Mouse (Mus musculus) G1E (cell line): ENCODE measurements around the gene Smap1. TPM values are rescaled to one million over a fixed set of nuclear protein-coding genes. Genes with fewer than 3 reads are reported as not detected.

Experiments
- ATAC-seq: 2 replicates; pipeline ENCODE4 v1.8.0; 2016; ENCODE audit warnings: mild to moderate bottlenecking; ENCODE audit not compliant: insufficient number of reproducible peaks, poor library complexity, low FRiP score, severe bottlenecking; ENCODE audit errors: extremely low read depth
- DNase-seq: peaks from one replicate; pipeline ENCODE4 v3.0.0; 2012; ENCODE audit warnings: low spot score
- H3K27me3 ChIP-seq: 2 replicates; pipeline ENCODE4 v1.6.1; 2012; ENCODE audit warnings: mild to moderate bottlenecking, low read length, inconsistent platforms; ENCODE audit not compliant: insufficient read depth
- H3K36me3 ChIP-seq: replicated peaks from 2 replicates; pipeline ENCODE3; 2012; ENCODE audit warnings: mild to moderate bottlenecking, inconsistent platforms
- H3K4me1 ChIP-seq: 2 replicates; pipeline ENCODE4 v1.6.1; 2012; ENCODE audit warnings: low read depth, low read length, inconsistent platforms, mixed read lengths; ENCODE audit not compliant: insufficient read depth
- H3K4me3 ChIP-seq: 2 replicates; pipeline ENCODE4 v1.5.1; 2012; ENCODE audit warnings: low read depth, mild to moderate bottlenecking, inconsistent platforms, low read length, moderate library complexity, mixed read lengths
- H3K9me3 ChIP-seq: replicated peaks from 2 replicates; pipeline ENCODE4 v1.6.1; 2012; ENCODE audit warnings: inconsistent platforms
- CTCF ChIP-seq: IDR thresholded peaks from 2 replicates; pipeline ENCODE4 v1.5.1; 2012; ENCODE audit warnings: low read depth, low read length, inconsistent platforms, mixed read lengths
- GATA1 ChIP-seq: IDR thresholded peaks from 2 replicates; pipeline ENCODE4 v1.6.1; 2012; ENCODE audit warnings: borderline replicate concordance, low read length, inconsistent platforms, mixed read lengths
- GATA2 ChIP-seq: IDR thresholded peaks from 2 replicates; pipeline ENCODE4 v1.6.1; 2012; ENCODE audit warnings: low read depth, low read length, inconsistent platforms, borderline replicate concordance
- POLR2AphosphoS5 ChIP-seq: IDR thresholded peaks from 2 replicates; pipeline ENCODE4 v1.6.1; 2012; ENCODE audit warnings: low read depth, low read length, inconsistent platforms; ENCODE audit not compliant: insufficient replicate concordance
- TAL1 ChIP-seq: conservative IDR thresholded peaks from 2 replicates; pipeline ENCODE4 v1.6.1; 2012; ENCODE audit warnings: low read depth, low read length, inconsistent platforms, mixed read lengths
- polyA plus RNA-seq: library from polyadenylated mRNA; stranded (reverse); fragments of >175 nt; gene quantifications from 2 replicates; pipeline ENCODE4 v1.2.3, GENCODE M21; 2012
- total RNA-seq, 2 experiments: library from RNA; stranded (forward) in 1 of 2; stranded (reverse) in 1 of 2; fragments of 200-1000 nt in 1 of 2; fragments of >200 nt in 1 of 2; fragmentation: Nextera tagmentation in 1 of 2; gene quantifications; 2 replicates each; pipeline ENCODE4 v1.2.3; 2014 to 2017

Gene Smap1
- total and polyA plus RNA-seq, 3 experiments = 34.7 to 382 (median 98.0) TPM

GRCm38 (mm10) chr1:23872194-23872593, 49.9 kb downstream of the Smap1 start:
- TF ChIP-seq TAL1 (no peak), POLR2AphosphoS5 (no peak), GATA2 (no peak), GATA1 (no peak), CTCF (no peak)
- H3K27me3 ChIP-seq = no peaks in the 10 kb centered on the region
- ATAC-seq = no peak
- H3K36me3 ChIP-seq = peaks cover 64% of the 10 kb centered on the region
- DNase-seq = no peak
- peaks cover 6% of the 10 kb centered on the region for H3K4me1 ChIP-seq
- H3K9me3 ChIP-seq = no peaks in the 10 kb centered on the region
- no peak overlapping the region for H3K4me3 ChIP-seq

GRCm38 (mm10) chr1:23867350-23867862, 54.7 kb downstream of the Smap1 start:
- ATAC-seq (no peak; the same call in 1 of the 2 replicates), DNase-seq (no peak)

DNA sequence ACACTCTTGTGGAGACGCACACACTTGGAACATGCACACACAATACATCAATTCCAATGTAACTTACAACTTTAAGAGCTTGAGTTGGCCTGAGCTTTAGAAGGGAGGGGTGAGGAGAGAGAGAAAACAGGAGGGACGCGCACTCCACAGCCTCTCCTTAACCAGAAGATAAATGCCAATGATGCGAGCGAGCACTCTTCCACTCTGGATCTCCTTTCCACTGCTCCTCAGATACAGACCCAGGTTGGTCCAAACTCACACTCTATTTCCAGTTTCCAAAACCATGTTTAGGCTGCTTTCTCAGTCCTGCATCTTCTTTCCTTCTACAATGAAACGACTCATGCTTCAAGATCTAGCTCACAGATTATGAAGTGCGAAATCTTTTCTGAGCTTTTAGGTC, 56.6 kb downstream of the Smap1 start:
- peaks cover 5% of the 10 kb centered on the region for H3K4me1 ChIP-seq
- ATAC-seq (no peak), DNase-seq (no peak)
- TF ChIP-seq CTCF = no peak
- no peak for TF ChIP-seq TAL1
- no peak for TF ChIP-seq GATA2
- no peak for TF ChIP-seq POLR2AphosphoS5
- no peak for TF ChIP-seq GATA1
- H3K9me3 ChIP-seq = no peaks in the 10 kb centered on the region
- peaks cover 40% of the 10 kb centered on the region for H3K36me3 ChIP-seq
- no peak overlapping the region for H3K4me3 ChIP-seq
- no peaks in the 10 kb centered on the region for H3K27me3 ChIP-seq

More at GRCm38 (mm10) chr1:23867350-23867862, 54.7 kb downstream of the Smap1 start:
- H3K4me3 ChIP-seq = no peak overlapping the region
- H3K27me3 ChIP-seq = no peaks in the 10 kb centered on the region
- peaks cover 5% of the 10 kb centered on the region for H3K4me1 ChIP-seq
- TF ChIP-seq GATA1 (no peak), GATA2 (no peak), CTCF (no peak), POLR2AphosphoS5 (no peak), TAL1 (no peak)
- H3K9me3 ChIP-seq = no peaks in the 10 kb centered on the region
- H3K36me3 ChIP-seq = peaks cover 51% of the 10 kb centered on the region

- ATAC-seq = no peak
- peaks cover 57% of the 10 kb centered on the region for H3K36me3 ChIP-seq
Observed at GRCm38 (mm10) chr1:23860944-23861343, 61.2 kb downstream of the Smap1 start.

DNA sequence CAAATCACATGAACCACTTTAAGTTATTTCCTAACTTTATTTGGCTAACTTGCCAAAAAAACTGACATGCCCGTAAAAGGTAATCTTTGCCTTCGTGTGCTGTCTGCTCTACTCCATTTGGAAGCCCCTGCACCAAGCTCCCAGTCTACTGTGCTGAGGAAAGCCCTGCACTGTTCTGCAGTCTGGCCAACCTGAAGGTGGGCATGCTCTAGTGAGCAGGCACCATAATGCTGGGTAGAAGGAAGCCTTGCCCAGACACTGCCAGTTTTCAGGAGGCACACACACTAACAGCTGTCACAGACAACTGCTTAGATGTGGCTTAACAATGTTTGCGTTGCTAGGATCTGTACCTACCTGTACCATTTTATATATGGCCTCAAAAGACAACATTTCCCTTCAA, 66.5 kb downstream of the Smap1 start:
- TF ChIP-seq GATA2 (no peak), GATA1 (no peak), POLR2AphosphoS5 (no peak), TAL1 (no peak), CTCF (no peak)
- H3K27me3 ChIP-seq = no peaks in the 10 kb centered on the region
- no peaks in the 10 kb centered on the region for H3K4me1 ChIP-seq
- H3K4me3 ChIP-seq = no peak overlapping the region
- H3K36me3 ChIP-seq = peaks cover 80% of the 10 kb centered on the region
- ATAC-seq = no peak
- no peaks in the 10 kb centered on the region for H3K9me3 ChIP-seq
- DNase-seq = no peak

More at GRCm38 (mm10) chr1:23860944-23861343, 61.2 kb downstream of the Smap1 start:
- Histone ChIP-seq H3K4me3 (no peak overlapping the region), H3K9me3 (no peaks in the 10 kb centered on the region), H3K27me3 (no peaks in the 10 kb centered on the region), H3K4me1 (no peaks in the 10 kb centered on the region)
- TF ChIP-seq CTCF = no peak
- TF ChIP-seq GATA1 = no peak
- TF ChIP-seq TAL1 = no peak
- TF ChIP-seq GATA2 = no peak
- TF ChIP-seq POLR2AphosphoS5 = no peak
- DNase-seq = no peak

DNA sequence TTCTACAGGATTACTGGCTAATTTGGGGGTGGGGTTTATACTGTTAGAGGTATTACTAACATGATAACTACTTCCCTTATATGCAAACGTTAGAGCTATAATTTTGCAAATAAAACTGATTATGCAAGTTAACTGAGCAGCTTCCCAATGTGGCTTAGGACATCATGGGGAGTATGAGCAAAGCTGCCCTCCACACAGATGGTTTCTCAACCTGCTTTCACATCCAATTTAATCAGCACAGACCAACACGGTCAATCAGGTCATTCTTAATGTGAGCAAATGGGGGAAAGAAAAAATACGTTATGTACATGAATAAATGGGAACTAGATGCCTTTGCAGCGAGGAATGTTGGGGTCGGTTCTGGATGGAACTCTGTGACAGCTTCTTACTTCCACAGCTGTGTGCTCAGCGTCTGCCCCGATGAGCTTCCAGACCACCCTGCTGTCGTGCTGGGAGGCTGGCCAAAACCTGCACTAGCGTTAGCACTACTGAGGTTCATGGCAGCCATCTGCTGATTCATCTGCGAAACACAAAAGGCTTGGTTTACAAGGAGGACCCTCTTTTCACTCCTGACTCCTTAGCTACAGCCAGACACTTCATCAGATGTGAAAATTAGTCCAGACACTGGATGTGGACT, 76.0 kb downstream of the Smap1 start:
- DNase-seq (no peak), ATAC-seq (no peak)
- TF ChIP-seq CTCF = no peak
- TF ChIP-seq POLR2AphosphoS5 = no peak
- TF ChIP-seq GATA2 = no peak
- TF ChIP-seq TAL1 = no peak
- no peak for TF ChIP-seq GATA1
- H3K4me3 ChIP-seq = no peak overlapping the region
- H3K36me3 ChIP-seq = peaks cover 92% of the 10 kb centered on the region
- no peaks in the 10 kb centered on the region for H3K4me1 ChIP-seq
- H3K9me3 ChIP-seq = no peaks in the 10 kb centered on the region
- H3K27me3 ChIP-seq = no peaks in the 10 kb centered on the region
